In genomic region chr10:54066683-54067082, GRCm38 (mm10) we compare ENCODE assay signal across 25 mouse cellular contexts.
"Had no signal": no experiment of that assay in that cellular context is flagged by ENCODE, and none has a peak within 500 bp of the region (broad histone marks: within the 10 kb centered on the region; RNA-seq: fewer than 3 reads in every experiment).

No protein-coding gene starts in this region.

- H3K4me1 ChIP-seq: hindbrain, embryonic 13.5 days had no signal

- H3K4me2 ChIP-seq: heart, embryonic 11.5 days; heart, embryonic 13.5 days; heart, embryonic 15.5 days; hindbrain, embryonic 13.5 days; hindbrain, embryonic 15.5 days; kidney, embryonic 15.5 days; limb, embryonic 13.5 days; limb, embryonic 15.5 days; liver, embryonic 12.5 days had no signal

- H3K27me3 ChIP-seq: heart, embryonic 13.5 days; heart, embryonic 15.5 days; hindbrain, embryonic 13.5 days; hindbrain, embryonic 15.5 days; kidney, embryonic 15.5 days; limb, embryonic 13.5 days; limb, embryonic 15.5 days; liver, embryonic 12.5 days had no signal

- H3K27ac ChIP-seq: heart, adult 2 months; heart, embryonic 13.5 days; heart, embryonic 15.5 days; hindbrain, embryonic 13.5 days; hindbrain, embryonic 15.5 days; hindbrain, postnatal 0 days; kidney, embryonic 15.5 days; kidney, postnatal 0 days; layer of hippocampus, adult 2 months; limb, embryonic 13.5 days; limb, embryonic 15.5 days; liver, embryonic 12.5 days had no signal

- H3K36me3 ChIP-seq: heart, embryonic 15.5 days; hindbrain, embryonic 13.5 days; hindbrain, embryonic 15.5 days; kidney, embryonic 15.5 days; limb, embryonic 13.5 days; limb, embryonic 15.5 days had no signal

- DNase-seq: gastrocnemius, postnatal 14 days; gastrocnemius, postnatal 36 days; heart, adult 11 months; heart, adult 2 months; heart, postnatal 14 days; heart, postnatal 36 days; kidney, adult 11 months; kidney, adult 2 months; kidney, adult 9 months; kidney, postnatal 14 days; kidney, postnatal 4 days; left cerebral cortex, postnatal 4 days had no signal

- ATAC-seq: hindbrain, postnatal 0 days; intestine, embryonic 16.5 days; liver, embryonic 12.5 days had no signal

- H3K9me3 ChIP-seq: heart, embryonic 13.5 days; heart, embryonic 15.5 days; hindbrain, embryonic 13.5 days; hindbrain, embryonic 15.5 days; kidney, embryonic 15.5 days; limb, embryonic 13.5 days; limb, embryonic 15.5 days; liver, embryonic 12.5 days had no signal

- H3K9ac ChIP-seq: heart, embryonic 13.5 days; heart, embryonic 15.5 days; hindbrain, embryonic 13.5 days; hindbrain, embryonic 15.5 days; kidney, embryonic 15.5 days; limb, embryonic 13.5 days; limb, embryonic 15.5 days; liver, embryonic 12.5 days had no signal

- H3K4me3 ChIP-seq: heart, adult 2 months; heart, embryonic 13.5 days; heart, embryonic 15.5 days; hindbrain, embryonic 13.5 days; hindbrain, embryonic 15.5 days; kidney, embryonic 15.5 days; layer of hippocampus, adult 2 months; limb, embryonic 13.5 days; limb, embryonic 15.5 days; liver, embryonic 12.5 days had no signal
